Mouse (Mus musculus): ENCODE data around the gene Pga5. TPM values are rescaled to one million over a fixed set of nuclear protein-coding genes. Genes with fewer than 3 reads are reported as not detected.
A peak's percentile ranks its signal among the peaks of the same experiment; 100 is the strongest.

Pga5 gene
- polyA plus RNA-seq, 1 experiment = 0.20 TPM

GRCm38 (mm10) chr19:10718251-10718775, 40.4 kb upstream of the Pga5 start:
- Histone ChIP-seq H3K36me3 (ENCODE audit: control insufficient read depth, insufficient read depth, low read length) (no peaks in the 10 kb centered on the region), H3K27ac (ENCODE audit: control insufficient read depth, insufficient read depth, low read depth, low read length) (no peak overlapping the region)
- TF ChIP-seq CTCF (IDR thresholded peaks at IDR 0.05; ENCODE audit: control insufficient read depth, insufficient read depth, insufficient replicate concordance, low read depth, low read length) (no peak), POLR2A (IDR thresholded peaks at IDR 0.05; ENCODE audit: control insufficient read depth, low read depth, low read length) (no peak)

GRCm38 (mm10) chr19:10715476-10715875, 37.6 kb upstream of the Pga5 start:
- Histone ChIP-seq H3K4me1 (ENCODE audit: control insufficient read depth, insufficient read depth, low read length) (no peaks in the 10 kb centered on the region), H3K27ac (ENCODE audit: control insufficient read depth, insufficient read depth, low read depth, low read length) (no peak overlapping the region), H3K27me3 (ENCODE audit: control insufficient read depth, insufficient read depth, low read length) (no peaks in the 10 kb centered on the region), H3K36me3 (ENCODE audit: control insufficient read depth, insufficient read depth, low read length) (peaks cover 3% of the 10 kb centered on the region), H3K4me3 (ENCODE audit: control insufficient read depth, low read depth, low read length) (no peak overlapping the region)
- TF ChIP-seq CTCF (IDR thresholded peaks at IDR 0.05; ENCODE audit: control insufficient read depth, insufficient read depth, insufficient replicate concordance, low read depth, low read length) (no peak), POLR2A (IDR thresholded peaks at IDR 0.05; ENCODE audit: control insufficient read depth, low read depth, low read length) (no peak)

More at GRCm38 (mm10) chr19:10718251-10718775, 40.4 kb upstream of the Pga5 start:
- Histone ChIP-seq H3K27me3 (ENCODE audit: control insufficient read depth, insufficient read depth, low read length) (no peaks in the 10 kb centered on the region), H3K4me3 (ENCODE audit: control insufficient read depth, low read depth, low read length) (no peak overlapping the region), H3K4me1 (ENCODE audit: control insufficient read depth, insufficient read depth, low read length) (no peaks in the 10 kb centered on the region)

DNA sequence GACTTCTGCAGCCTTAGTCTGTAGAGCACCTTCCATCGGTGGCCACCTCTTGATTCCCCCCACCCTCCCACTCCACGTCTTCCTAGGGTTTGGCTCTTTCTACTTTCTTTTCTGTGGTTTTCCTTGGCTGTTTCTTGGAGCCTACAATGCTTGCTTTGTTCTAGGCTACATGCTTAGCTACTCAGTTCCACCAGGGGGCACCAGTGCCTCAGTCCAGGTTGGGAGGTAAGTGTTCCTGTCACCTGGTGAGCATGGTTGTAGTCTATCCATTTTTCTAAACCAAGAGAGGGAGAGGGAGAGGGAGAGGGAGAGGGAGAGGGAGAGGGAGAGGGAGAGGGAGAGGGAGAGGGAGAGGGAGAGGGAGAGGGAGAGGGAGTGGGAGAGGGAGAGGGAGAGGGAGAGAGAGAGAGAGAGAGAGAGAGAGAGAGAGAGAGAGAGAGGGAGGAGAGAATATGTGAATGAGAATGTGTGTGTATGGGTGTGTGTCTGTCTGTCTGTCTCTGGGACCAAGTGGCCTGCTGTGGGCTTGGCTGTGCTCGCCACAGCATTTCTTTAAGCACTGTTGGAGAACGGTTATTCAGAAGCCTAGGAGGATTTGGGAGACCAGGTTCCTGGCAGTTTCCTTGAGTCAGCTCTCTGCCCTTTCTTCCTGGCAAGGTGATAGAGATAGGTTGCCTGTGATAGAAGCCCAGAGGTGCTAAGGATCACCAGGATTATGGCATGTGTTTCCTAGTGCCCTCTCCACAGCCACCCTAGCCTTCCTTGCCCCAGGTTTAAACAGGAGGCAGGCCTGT, 37.0 kb upstream of the Pga5 start:
- Histone ChIP-seq H3K4me1 (ENCODE audit: control insufficient read depth, insufficient read depth, low read length) (no peaks in the 10 kb centered on the region), H3K27ac (ENCODE audit: control insufficient read depth, insufficient read depth, low read depth, low read length) (no peak overlapping the region), H3K27me3 (ENCODE audit: control insufficient read depth, insufficient read depth, low read length) (no peaks in the 10 kb centered on the region), H3K36me3 (ENCODE audit: control insufficient read depth, insufficient read depth, low read length) (peaks cover 3% of the 10 kb centered on the region), H3K4me3 (ENCODE audit: control insufficient read depth, low read depth, low read length) (no peak overlapping the region)
- TF ChIP-seq CTCF (IDR thresholded peaks at IDR 0.05; ENCODE audit: control insufficient read depth, insufficient read depth, insufficient replicate concordance, low read depth, low read length) (peak; percentile 66; the same call in 1 of the 2 replicates), POLR2A (IDR thresholded peaks at IDR 0.05; ENCODE audit: control insufficient read depth, low read depth, low read length) (no peak)

GRCm38 (mm10) chr19:10714168-10714567, 36.3 kb upstream of the Pga5 start:
- Histone ChIP-seq H3K36me3 (ENCODE audit: control insufficient read depth, insufficient read depth, low read length) (peaks cover 3% of the 10 kb centered on the region), H3K27me3 (ENCODE audit: control insufficient read depth, insufficient read depth, low read length) (no peaks in the 10 kb centered on the region), H3K27ac (ENCODE audit: control insufficient read depth, insufficient read depth, low read depth, low read length) (no peak overlapping the region), H3K4me1 (ENCODE audit: control insufficient read depth, insufficient read depth, low read length) (0 out of 2 replicates have a peak, but pooled peaks cover 1% of the 10 kb centered on the region), H3K4me3 (ENCODE audit: control insufficient read depth, low read depth, low read length) (no peak overlapping the region)
- TF ChIP-seq POLR2A (IDR thresholded peaks at IDR 0.05; ENCODE audit: control insufficient read depth, low read depth, low read length) (no peak), CTCF (IDR thresholded peaks at IDR 0.05; ENCODE audit: control insufficient read depth, insufficient read depth, insufficient replicate concordance, low read depth, low read length) (no peak)

GRCm38 (mm10) chr19:10713551-10713950, 35.7 kb upstream of the Pga5 start:
- Histone ChIP-seq H3K4me1 (ENCODE audit: control insufficient read depth, insufficient read depth, low read length) (0 out of 2 replicates have a peak, but pooled peaks cover 2% of the 10 kb centered on the region), H3K36me3 (ENCODE audit: control insufficient read depth, insufficient read depth, low read length) (peaks cover 3% of the 10 kb centered on the region)

GRCm38 (mm10) chr19:10712646-10713045, 34.8 kb upstream of the Pga5 start:
- Histone ChIP-seq H3K27ac (ENCODE audit: control insufficient read depth, insufficient read depth, low read depth, low read length) (no peak overlapping the region), H3K27me3 (ENCODE audit: control insufficient read depth, insufficient read depth, low read length) (no peaks in the 10 kb centered on the region), H3K4me1 (ENCODE audit: control insufficient read depth, insufficient read depth, low read length) (0 out of 2 replicates have a peak, but pooled peaks cover 2% of the 10 kb centered on the region), H3K4me3 (ENCODE audit: control insufficient read depth, low read depth, low read length) (no peak overlapping the region), H3K36me3 (ENCODE audit: control insufficient read depth, insufficient read depth, low read length) (peaks cover 3% of the 10 kb centered on the region)
- TF ChIP-seq POLR2A (IDR thresholded peaks at IDR 0.05; ENCODE audit: control insufficient read depth, low read depth, low read length) = no peak
- TF ChIP-seq CTCF (IDR thresholded peaks at IDR 0.05; ENCODE audit: control insufficient read depth, insufficient read depth, insufficient replicate concordance, low read depth, low read length) = no peak

More at GRCm38 (mm10) chr19:10713551-10713950, 35.7 kb upstream of the Pga5 start:
- no peak for TF ChIP-seq CTCF (IDR thresholded peaks at IDR 0.05; ENCODE audit: control insufficient read depth, insufficient read depth, insufficient replicate concordance, low read depth, low read length)
- TF ChIP-seq POLR2A (IDR thresholded peaks at IDR 0.05; ENCODE audit: control insufficient read depth, low read depth, low read length) = no peak
- no peak overlapping the region for H3K4me3 ChIP-seq (ENCODE audit: control insufficient read depth, low read depth, low read length)
- H3K27ac ChIP-seq (ENCODE audit: control insufficient read depth, insufficient read depth, low read depth, low read length) = no peak overlapping the region
- H3K27me3 ChIP-seq (ENCODE audit: control insufficient read depth, insufficient read depth, low read length) = no peaks in the 10 kb centered on the region

DNA sequence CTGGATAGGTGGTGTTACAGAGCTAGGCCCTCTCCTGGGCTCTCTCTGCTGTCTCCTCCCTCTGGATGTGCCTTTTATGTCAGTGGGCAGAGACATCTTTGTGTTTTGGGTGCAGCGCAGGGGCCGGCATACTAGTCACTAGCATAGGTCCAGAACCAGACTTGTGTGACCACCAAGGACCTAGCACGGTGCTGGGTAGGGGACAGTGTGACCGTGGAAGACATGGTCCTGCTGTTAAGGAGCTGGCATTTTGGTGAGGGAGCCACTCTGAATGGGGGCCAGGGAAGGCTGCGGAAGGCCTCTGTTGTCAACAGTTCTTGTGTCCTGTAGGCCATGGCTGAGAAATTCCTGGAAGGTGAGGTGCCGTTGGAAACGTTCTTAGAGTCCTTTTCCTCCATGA, 34.3 kb upstream of the Pga5 start:
- Histone ChIP-seq H3K4me1 (ENCODE audit: control insufficient read depth, insufficient read depth, low read length) (0 out of 2 replicates have a peak, but pooled peaks cover 2% of the 10 kb centered on the region), H3K27ac (ENCODE audit: control insufficient read depth, insufficient read depth, low read depth, low read length) (no peak overlapping the region), H3K36me3 (ENCODE audit: control insufficient read depth, insufficient read depth, low read length) (peaks cover 3% of the 10 kb centered on the region), H3K4me3 (ENCODE audit: control insufficient read depth, low read depth, low read length) (no peak overlapping the region), H3K27me3 (ENCODE audit: control insufficient read depth, insufficient read depth, low read length) (no peaks in the 10 kb centered on the region)
- TF ChIP-seq CTCF (IDR thresholded peaks at IDR 0.05; ENCODE audit: control insufficient read depth, insufficient read depth, insufficient replicate concordance, low read depth, low read length) (no peak), POLR2A (IDR thresholded peaks at IDR 0.05; ENCODE audit: control insufficient read depth, low read depth, low read length) (no peak)

Measured in testis, adult 2 months (tissue).